Mouse (Mus musculus): ENCODE measurements around the gene Lat2. TPM values are rescaled to one million over a fixed set of nuclear protein-coding genes. Genes with fewer than 3 reads are reported as not detected.

Lat2 gene
- polyA plus RNA-seq, 1 experiment from 2014 or later = 3.6 TPM

DNA sequence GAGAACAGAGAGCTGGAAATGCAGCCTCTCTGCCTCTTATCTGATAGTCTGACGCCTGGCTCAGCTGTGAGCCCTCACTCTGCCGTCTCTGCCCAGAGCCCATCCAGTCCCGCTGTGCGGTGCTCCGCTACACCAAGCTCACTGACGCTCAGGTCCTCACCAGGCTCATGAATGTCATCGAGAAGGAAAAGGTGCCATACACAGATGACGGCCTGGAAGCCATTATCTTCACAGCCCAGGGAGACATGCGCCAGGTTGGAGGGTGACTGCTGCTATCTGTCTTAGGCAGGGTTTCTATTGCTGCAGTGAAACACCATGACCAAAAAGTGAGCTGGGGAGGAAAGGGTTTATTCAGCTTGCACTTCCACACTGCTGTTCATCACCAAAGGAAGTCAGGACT is 21.7 kb downstream of the Lat2 start:
- no peak for ATAC-seq (ENCODE audit: low FRiP score, low TSS enrichment)
- Histone ChIP-seq H3K4me3 (ENCODE audit: low read length) (no peak overlapping the region), H3K27ac (ENCODE audit: low read length) (no peak overlapping the region), H3K4me2 (replicated peaks; ENCODE audit: low read depth, low read length) (no peak overlapping the region), H3K27me3 (ENCODE audit: insufficient read depth, low read length) (no peaks in the 10 kb centered on the region), H3K36me3 (ENCODE audit: insufficient read depth, low read length) (peaks cover 73% of the 10 kb centered on the region), H3K4me1 (ENCODE audit: insufficient read depth, low read length) (no peaks in the 10 kb centered on the region), H3K9ac (replicated peaks; ENCODE audit: low read length) (no peak overlapping the region), H3K9me3 (ENCODE audit: low read length) (no peaks in the 10 kb centered on the region)
- WGBS = 89% methylated on average over 9 of the region's 9 CpGs

GRCm38 (mm10) chr5:134592026-134592581 is 22.7 kb downstream of the Lat2 start:
- 89% methylated on average over 11 of the region's 11 CpGs for WGBS
- no peaks in the 10 kb centered on the region for H3K9me3 ChIP-seq (ENCODE audit: low read length)
- no peaks in the 10 kb centered on the region for H3K27me3 ChIP-seq (ENCODE audit: insufficient read depth, low read length)
- H3K4me1 ChIP-seq (ENCODE audit: insufficient read depth, low read length) = no peaks in the 10 kb centered on the region
- ATAC-seq (ENCODE audit: low FRiP score, low TSS enrichment) = no peak
- no peak overlapping the region for H3K4me2 ChIP-seq (replicated peaks; ENCODE audit: low read depth, low read length)
- H3K9ac ChIP-seq (replicated peaks; ENCODE audit: low read length) = no peak overlapping the region
- peaks cover 68% of the 10 kb centered on the region for H3K36me3 ChIP-seq (ENCODE audit: insufficient read depth, low read length)
- H3K27ac ChIP-seq (ENCODE audit: low read length) = no peak overlapping the region
- H3K4me3 ChIP-seq (ENCODE audit: low read length) = no peak overlapping the region

GRCm38 (mm10) chr5:134589900-134590299 is 24.9 kb downstream of the Lat2 start:
- no peak overlapping the region for H3K4me3 ChIP-seq (ENCODE audit: low read length)
- no peaks in the 10 kb centered on the region for H3K4me1 ChIP-seq (ENCODE audit: insufficient read depth, low read length)
- no peak for ATAC-seq (ENCODE audit: low FRiP score, low TSS enrichment)
- peaks cover 48% of the 10 kb centered on the region for H3K36me3 ChIP-seq (ENCODE audit: insufficient read depth, low read length)
- no peak overlapping the region for H3K27ac ChIP-seq (ENCODE audit: low read length)
- no peaks in the 10 kb centered on the region for H3K9me3 ChIP-seq (ENCODE audit: low read length)
- H3K27me3 ChIP-seq (ENCODE audit: insufficient read depth, low read length) = no peaks in the 10 kb centered on the region
- 85% methylated on average over 3 of the region's 3 CpGs for WGBS
- H3K4me2 ChIP-seq (replicated peaks; ENCODE audit: low read depth, low read length) = no peak overlapping the region
- no peak overlapping the region for H3K9ac ChIP-seq (replicated peaks; ENCODE audit: low read length)

- Histone ChIP-seq H3K9me3 (ENCODE audit: low read length) (no peaks in the 10 kb centered on the region), H3K36me3 (ENCODE audit: insufficient read depth, low read length) (peaks cover 11% of the 10 kb centered on the region; the same call in 1 of the 2 replicates), H3K27me3 (ENCODE audit: insufficient read depth, low read length) (no peaks in the 10 kb centered on the region), H3K4me3 (ENCODE audit: low read length) (no peak overlapping the region), H3K27ac (ENCODE audit: low read length) (no peak overlapping the region), H3K4me1 (ENCODE audit: insufficient read depth, low read length) (peaks cover 9% of the 10 kb centered on the region; the same call in 1 of the 2 replicates), H3K4me2 (replicated peaks; ENCODE audit: low read depth, low read length) (no peak overlapping the region), H3K9ac (replicated peaks; ENCODE audit: low read length) (no peak overlapping the region; the same call in 1 of the 2 replicates)
- WGBS = 89% methylated on average over 5 of the region's 5 CpGs
- no peak for ATAC-seq (ENCODE audit: low FRiP score, low TSS enrichment)
Observed at GRCm38 (mm10) chr5:134584798-134585197, 30.0 kb downstream of the Lat2 start.

- no peak overlapping the region for H3K9ac ChIP-seq (replicated peaks; ENCODE audit: low read length)
- ATAC-seq (ENCODE audit: low FRiP score, low TSS enrichment) = no peak
- peaks cover 9% of the 10 kb centered on the region; the same call in 1 of the 2 replicates for H3K4me1 ChIP-seq (ENCODE audit: insufficient read depth, low read length)
- H3K4me2 ChIP-seq (replicated peaks; ENCODE audit: low read depth, low read length) = peak overlapping the region; percentile 4; the same call in 1 of the 2 replicates
- no peak overlapping the region for H3K4me3 ChIP-seq (ENCODE audit: low read length)
- 74% methylated on average over 3 of the region's 3 CpGs for WGBS
- H3K27me3 ChIP-seq (ENCODE audit: insufficient read depth, low read length) = no peaks in the 10 kb centered on the region
- H3K27ac ChIP-seq (ENCODE audit: low read length) = no peak overlapping the region
- H3K36me3 ChIP-seq (ENCODE audit: insufficient read depth, low read length) = peaks cover 9% of the 10 kb centered on the region; the same call in 1 of the 2 replicates
- no peaks in the 10 kb centered on the region for H3K9me3 ChIP-seq (ENCODE audit: low read length)
Observed at GRCm38 (mm10) chr5:134583884-134584213, 31.0 kb downstream of the Lat2 start.

- Histone ChIP-seq H3K4me1 (ENCODE audit: insufficient read depth, low read length) (peaks cover 9% of the 10 kb centered on the region; the same call in 1 of the 2 replicates), H3K27me3 (ENCODE audit: insufficient read depth, low read length) (no peaks in the 10 kb centered on the region), H3K27ac (ENCODE audit: low read length) (0 out of 2 replicates have a peak overlapping the region, but pooled peaks have one; percentile 52), H3K9me3 (ENCODE audit: low read length) (no peaks in the 10 kb centered on the region), H3K4me3 (ENCODE audit: low read length) (peak overlapping the region; percentile 98), H3K9ac (replicated peaks; ENCODE audit: low read length) (peak overlapping the region; percentile 94), H3K4me2 (replicated peaks; ENCODE audit: low read depth, low read length) (peak overlapping the region; percentile 72), H3K36me3 (ENCODE audit: insufficient read depth, low read length) (peaks cover 4% of the 10 kb centered on the region; the same call in 1 of the 2 replicates)
- 28% methylated on average over 15 of the region's 15 CpGs for WGBS
- no peak for ATAC-seq (ENCODE audit: low FRiP score, low TSS enrichment)
Observed at GRCm38 (mm10) chr5:134583006-134583883, 31.6 kb downstream of the Lat2 start.

DNA sequence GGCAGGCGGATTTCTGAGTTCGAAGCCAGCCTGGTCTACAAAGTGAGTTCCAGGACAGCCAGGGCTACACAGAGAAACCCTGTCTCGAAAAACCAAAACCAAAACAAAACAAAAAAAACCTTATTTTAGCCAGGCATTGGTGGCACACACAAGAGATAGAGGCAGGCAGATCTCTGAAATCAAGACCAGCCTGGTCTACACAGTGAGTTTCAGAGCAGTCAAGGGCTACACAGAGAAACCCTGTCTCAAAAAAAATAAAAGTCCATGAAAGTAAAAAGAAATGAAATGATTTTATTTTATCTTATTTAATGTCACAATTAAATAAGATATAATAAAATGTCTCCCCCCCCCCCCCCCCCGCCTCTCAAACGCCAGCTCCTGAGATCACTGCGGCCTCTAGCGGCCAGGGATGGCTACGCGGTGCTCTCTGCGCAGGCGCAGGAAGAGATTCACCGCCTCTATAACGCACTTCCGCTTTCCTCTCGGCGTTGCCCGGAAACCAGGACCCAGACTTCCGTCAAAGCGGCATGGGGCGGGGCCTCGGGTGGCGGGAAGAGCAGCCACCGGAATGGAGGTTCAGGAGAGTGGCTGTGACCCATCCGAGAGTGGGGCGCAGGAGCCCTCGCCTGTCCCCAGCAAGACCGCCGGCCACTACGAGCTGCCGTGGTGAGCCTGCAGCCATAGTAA is 32.5 kb downstream of the Lat2 start:
- Histone ChIP-seq H3K4me2 (replicated peaks; ENCODE audit: low read depth, low read length) (peak overlapping the region; percentile 72), H3K4me3 (ENCODE audit: low read length) (peak overlapping the region; percentile 98), H3K4me1 (ENCODE audit: insufficient read depth, low read length) (peaks cover 9% of the 10 kb centered on the region; the same call in 1 of the 2 replicates), H3K27me3 (ENCODE audit: insufficient read depth, low read length) (no peaks in the 10 kb centered on the region), H3K9ac (replicated peaks; ENCODE audit: low read length) (peak overlapping the region; percentile 94), H3K36me3 (ENCODE audit: insufficient read depth, low read length) (peaks cover 2% of the 10 kb centered on the region; the same call in 1 of the 2 replicates), H3K27ac (ENCODE audit: low read length) (peak overlapping the region; percentile 52; the same call in 1 of the 2 replicates), H3K9me3 (ENCODE audit: low read length) (no peaks in the 10 kb centered on the region)
- WGBS = 8% methylated on average over 29 of the region's 30 CpGs
- peak; percentile 95 for ATAC-seq (ENCODE audit: low FRiP score, low TSS enrichment)

GRCm38 (mm10) chr5:134581146-134581545 is 33.7 kb downstream of the Lat2 start, which contains the start of gene Rfc2:
Gene Rfc2 (plus strand): TSS chr5:134581366.
- peak within 1 kb of the TSS; percentile 23; the same call in 1 of the 2 replicates for H3K27ac ChIP-seq (ENCODE audit: low read length)
- H3K4me2 ChIP-seq (replicated peaks; ENCODE audit: low read depth, low read length) = no peak within 1 kb of the TSS
- H3K36me3 ChIP-seq (ENCODE audit: insufficient read depth, low read length) = no peaks in the 10 kb centered on the region
- no peaks in the 10 kb centered on the region for H3K27me3 ChIP-seq (ENCODE audit: insufficient read depth, low read length)
- no peak within 1 kb of the TSS for H3K9ac ChIP-seq (replicated peaks; ENCODE audit: low read length)
- WGBS = 63% methylated on average over 5 of the region's 5 CpGs
- no peaks in the 10 kb centered on the region for H3K9me3 ChIP-seq (ENCODE audit: low read length)
- H3K4me3 ChIP-seq (ENCODE audit: low read length) = no peak within 1 kb of the TSS
- no peak for ATAC-seq (ENCODE audit: low FRiP score, low TSS enrichment)
- H3K4me1 ChIP-seq (ENCODE audit: insufficient read depth, low read length) = peaks cover 9% of the 10 kb centered on the region; the same call in 1 of the 2 replicates

- H3K9me3 ChIP-seq (ENCODE audit: low read length) = no peaks in the 10 kb centered on the region
- no peaks in the 10 kb centered on the region for H3K36me3 ChIP-seq (ENCODE audit: insufficient read depth, low read length)
- 61% methylated on average over 3 of the region's 3 CpGs for WGBS
- H3K4me2 ChIP-seq (replicated peaks; ENCODE audit: low read depth, low read length) = no peak overlapping the region
- H3K27ac ChIP-seq (ENCODE audit: low read length) = no peak overlapping the region
- no peaks in the 10 kb centered on the region for H3K27me3 ChIP-seq (ENCODE audit: insufficient read depth, low read length)
- no peak overlapping the region for H3K4me3 ChIP-seq (ENCODE audit: low read length)
- no peak overlapping the region for H3K9ac ChIP-seq (replicated peaks; ENCODE audit: low read length)
- no peak for ATAC-seq (ENCODE audit: low FRiP score, low TSS enrichment)
- H3K4me1 ChIP-seq (ENCODE audit: insufficient read depth, low read length) = peaks cover 9% of the 10 kb centered on the region; the same call in 1 of the 2 replicates
Observed at GRCm38 (mm10) chr5:134579135-134579534, 35.7 kb downstream of the Lat2 start.
